Mouse (Mus musculus): ENCODE results near the gene Tnfaip8l3.
A peak's percentile ranks its signal among the peaks of the same experiment; 100 is the strongest.

Tnfaip8l3 gene

DNA sequence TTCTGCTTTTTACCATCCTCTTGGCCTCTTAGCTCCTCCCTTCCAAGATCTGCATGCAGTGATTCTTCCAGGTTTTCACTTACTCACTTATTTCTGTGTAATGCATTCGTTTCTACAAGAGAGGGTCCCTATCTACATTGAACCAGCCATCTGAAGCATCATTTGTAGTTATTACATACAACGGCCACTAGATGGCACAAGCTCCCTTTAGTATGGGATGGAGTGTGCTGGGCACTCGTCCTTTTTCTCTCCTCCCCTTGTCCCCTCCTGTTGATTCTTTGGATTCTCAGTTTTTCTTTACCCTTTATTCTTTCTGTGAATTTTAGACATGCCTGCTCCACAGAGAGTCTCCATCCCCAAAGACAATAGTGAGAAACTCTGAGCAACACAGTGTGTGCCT is 77.3 kb downstream of the Tnfaip8l3 start:
- DNase-seq (ENCODE audit: low read depth, low spot score), result peak; percentile 64

DNA sequence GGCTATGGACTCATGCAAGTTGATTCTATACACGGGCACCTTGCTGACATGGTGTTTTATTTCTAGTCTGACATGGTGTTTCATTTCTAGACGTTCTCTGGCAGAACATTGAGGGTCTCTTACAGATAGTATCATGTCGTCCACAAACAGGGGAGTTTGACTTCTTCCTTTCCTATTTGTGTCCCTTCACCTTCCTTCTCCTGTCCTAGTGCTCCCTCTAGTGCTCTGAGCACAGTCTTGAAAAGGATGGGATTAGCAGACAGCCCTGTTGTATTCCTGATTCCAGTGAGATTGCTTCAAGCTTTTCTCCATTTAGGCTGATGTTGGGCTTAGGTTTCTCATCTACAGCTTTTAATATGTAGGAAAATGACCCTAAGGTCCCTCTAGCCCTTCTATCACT is 81.2 kb downstream of the Tnfaip8l3 start:
- DNase-seq (ENCODE audit: low read depth, low spot score), result peak; percentile 83

- DNase-seq (ENCODE audit: low read depth, low spot score), result peak; percentile 63
Observed at GRCm38 (mm10) chr9:53984868-53985267, 83.3 kb downstream of the Tnfaip8l3 start.

GRCm38 (mm10) chr9:53975122-53975518 is 93.1 kb downstream of the Tnfaip8l3 start, which contains the start of gene Elmod1:
Gene Elmod1 (minus strand): TSS chr9:53975301.
- DNase-seq (ENCODE audit: low read depth, low spot score), result peak; percentile 90

DNA sequence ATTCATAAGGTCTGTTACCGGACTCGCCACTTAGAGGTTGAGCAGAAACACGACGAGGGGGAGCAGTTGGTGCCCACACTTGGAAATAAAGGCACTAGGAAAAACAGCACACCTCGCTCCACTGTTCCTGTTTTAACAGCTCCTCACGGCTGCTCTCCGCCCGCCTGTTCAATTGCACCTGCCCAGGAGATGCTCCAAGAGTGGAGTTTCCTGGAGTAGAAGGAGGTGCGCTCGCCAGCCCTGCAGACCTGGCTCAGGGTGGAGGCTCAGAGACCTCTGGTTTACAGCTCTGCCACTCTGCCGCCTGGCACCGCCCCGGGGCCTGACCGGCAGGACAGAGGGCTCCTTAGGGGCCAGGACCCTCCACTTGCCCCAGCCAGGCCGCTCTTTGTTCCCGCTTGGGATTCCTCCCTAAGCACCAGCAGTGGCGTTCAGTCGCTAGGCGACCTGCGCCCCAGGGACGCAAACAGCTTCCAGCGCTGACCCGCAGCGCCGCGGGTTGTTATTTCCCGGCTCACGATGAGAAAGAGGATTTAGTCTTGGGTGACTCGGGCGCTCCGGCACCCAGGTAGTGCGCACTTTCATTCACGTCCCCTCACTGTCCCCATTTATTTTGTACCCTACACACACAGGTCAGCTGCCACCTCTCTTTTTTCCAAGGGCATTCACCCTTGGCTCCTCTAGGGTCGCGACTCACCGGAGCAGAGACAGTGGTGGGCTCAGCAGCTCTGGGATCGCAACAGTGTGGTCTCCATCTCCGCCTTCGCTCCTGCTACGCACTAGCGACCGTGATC is 93.7 kb downstream of the Tnfaip8l3 start:
- peak; percentile 66 for DNase-seq (ENCODE audit: low read depth, low spot score)

DNA sequence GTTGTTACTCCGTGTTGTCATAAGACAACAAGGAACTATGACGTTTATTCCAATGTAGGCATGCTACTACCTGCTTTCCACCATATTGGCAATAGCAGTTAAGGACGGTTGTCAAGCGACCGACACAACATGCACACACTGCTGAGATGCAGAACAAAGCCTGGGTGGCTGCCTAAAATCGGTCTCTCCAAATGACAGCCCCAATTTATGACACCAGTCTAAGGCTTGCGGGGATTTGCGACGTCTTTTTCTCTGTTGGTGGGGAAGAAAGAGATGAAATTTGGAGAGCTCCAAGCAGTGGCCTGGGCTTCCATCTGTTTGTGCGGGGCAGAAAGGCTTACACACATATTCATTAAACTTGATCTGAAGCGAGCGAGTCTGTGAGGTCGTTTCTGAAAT is 94.3 kb downstream of the Tnfaip8l3 start:
- DNase-seq (ENCODE audit: low read depth, low spot score), result peak; percentile 62
